Mouse (Mus musculus): ENCODE measurements around the gene Tspan18. TPM values are rescaled to one million over a fixed set of nuclear protein-coding genes. Genes with fewer than 3 reads are reported as not detected.

Tspan18 gene
- polyA plus RNA-seq, 1 experiment from 2014 or later, result 16.4 TPM

- no peak overlapping the region for H3K4me2 ChIP-seq
- 54% methylated on average over 6 of the region's 6 CpGs for WGBS
- H3K9ac ChIP-seq (replicated peaks), result no peak overlapping the region
- H3K36me3 ChIP-seq, result no peaks in the 10 kb centered on the region
- no peaks in the 10 kb centered on the region for H3K27me3 ChIP-seq
- no peaks in the 10 kb centered on the region for H3K9me3 ChIP-seq
- H3K27ac ChIP-seq, result 0 out of 2 replicates have a peak overlapping the region, but pooled peaks have one; percentile 29
- H3K4me3 ChIP-seq (replicated peaks), result no peak overlapping the region
- peaks cover 64% of the 10 kb centered on the region for H3K4me1 ChIP-seq (replicated peaks)
- no peak for ATAC-seq (ENCODE audit: insufficient number of reproducible peaks, insufficient read depth, low FRiP score, low TSS enrichment, low read depth)
These were observed 72.6 kb downstream of the Tspan18 start for GRCm38 (mm10) chr2:93261521-93262290.

DNA sequence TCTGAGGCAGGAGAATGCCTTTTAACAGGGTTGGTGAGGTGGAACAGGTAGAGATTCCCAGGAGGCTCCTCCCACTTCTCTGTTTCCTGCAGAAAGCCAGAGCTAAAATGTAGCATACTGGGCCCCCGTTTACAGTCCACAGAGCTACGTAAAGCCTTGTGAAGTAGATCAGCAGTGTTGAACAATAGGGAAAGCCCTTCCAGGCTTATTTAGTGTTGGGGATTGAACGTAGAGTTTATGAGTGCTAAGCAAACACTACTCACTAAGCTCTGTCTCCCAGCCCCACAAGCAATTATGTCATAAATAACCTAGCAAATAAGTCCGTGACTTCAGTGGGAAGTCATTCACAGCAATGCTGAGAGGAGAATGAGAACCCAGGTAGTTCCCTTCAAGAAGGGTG, 76.7 kb downstream of the Tspan18 start:
- Histone ChIP-seq H3K4me3 (replicated peaks) (no peak overlapping the region), H3K27ac (0 out of 2 replicates have a peak overlapping the region, but pooled peaks have one; percentile 19), H3K9ac (replicated peaks) (no peak overlapping the region), H3K27me3 (no peaks in the 10 kb centered on the region), H3K4me2 (no peak overlapping the region), H3K9me3 (no peaks in the 10 kb centered on the region), H3K4me1 (replicated peaks) (peaks cover 70% of the 10 kb centered on the region), H3K36me3 (no peaks in the 10 kb centered on the region)
- no peak for ATAC-seq (ENCODE audit: insufficient number of reproducible peaks, insufficient read depth, low FRiP score, low TSS enrichment, low read depth)
- WGBS, result 18% methylated on average over 4 of the region's 4 CpGs

DNA sequence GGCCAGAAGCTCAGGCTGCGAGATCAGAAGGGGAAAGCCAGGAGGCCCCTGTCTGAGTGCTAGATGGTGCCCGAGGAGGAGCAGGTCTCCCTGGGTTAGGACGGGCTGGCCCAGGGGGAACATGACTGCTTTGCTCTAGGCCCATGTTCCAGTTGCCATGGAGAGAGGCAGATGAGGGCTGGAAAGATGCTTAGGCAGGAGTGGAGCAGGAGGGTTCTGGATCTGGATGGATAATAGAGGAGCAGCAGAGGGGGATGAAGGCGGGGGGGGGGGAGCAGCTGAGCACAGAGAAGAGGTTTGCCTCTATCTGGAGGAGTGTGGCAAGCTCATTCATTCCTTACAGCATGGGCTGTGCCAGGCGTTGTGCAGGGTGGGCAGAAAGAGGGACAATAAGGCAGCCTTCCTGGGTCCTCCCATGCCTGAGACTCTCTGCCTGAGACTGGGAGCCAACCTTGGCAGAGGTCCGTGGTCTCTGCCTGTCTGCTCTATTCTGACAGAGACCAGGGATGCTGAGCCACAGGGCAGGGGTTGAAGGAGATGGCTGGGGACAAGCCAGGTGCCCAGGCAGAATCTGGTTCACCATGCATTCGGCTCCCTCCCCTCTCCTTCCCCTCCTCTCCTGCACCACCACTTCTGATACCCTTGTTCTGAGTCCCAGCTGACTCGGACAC, 77.4 kb downstream of the Tspan18 start:
- Histone ChIP-seq H3K4me3 (replicated peaks) (no peak overlapping the region), H3K4me2 (no peak overlapping the region), H3K4me1 (replicated peaks) (peaks cover 69% of the 10 kb centered on the region), H3K27ac (no peak overlapping the region), H3K9me3 (no peaks in the 10 kb centered on the region), H3K27me3 (no peaks in the 10 kb centered on the region), H3K9ac (replicated peaks) (no peak overlapping the region), H3K36me3 (no peaks in the 10 kb centered on the region)
- 70% methylated on average over 8 of the region's 8 CpGs for WGBS
- ATAC-seq (ENCODE audit: insufficient number of reproducible peaks, insufficient read depth, low FRiP score, low TSS enrichment, low read depth), result no peak

DNA sequence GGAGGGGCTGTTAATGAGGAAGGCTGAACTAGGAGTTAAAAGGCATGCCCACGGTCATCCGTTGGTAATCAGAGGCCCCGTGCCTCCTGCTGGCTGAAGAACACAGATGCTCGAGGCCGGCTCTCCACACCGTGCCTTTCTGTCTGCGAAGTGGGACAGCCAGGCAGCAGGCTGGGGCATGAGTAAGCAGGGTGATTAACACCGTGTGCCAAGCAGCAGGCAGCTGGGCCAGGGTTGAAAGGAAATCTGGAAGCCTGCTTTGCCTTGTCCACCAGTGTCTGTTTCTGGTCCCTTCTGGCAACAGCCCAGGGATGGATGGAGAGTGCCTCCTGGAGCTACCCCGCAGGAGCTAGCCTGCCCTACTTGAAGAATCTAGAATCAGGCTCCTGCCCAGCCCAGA, 81.9 kb downstream of the Tspan18 start:
- H3K4me3 ChIP-seq (replicated peaks), result no peak overlapping the region
- H3K27ac ChIP-seq, result no peak overlapping the region
- no peak overlapping the region for H3K9ac ChIP-seq (replicated peaks)
- no peaks in the 10 kb centered on the region for H3K36me3 ChIP-seq
- H3K9me3 ChIP-seq, result peaks cover 5% of the 10 kb centered on the region; the same call in 1 of the 2 replicates
- WGBS, result 21% methylated on average over 9 of the region's 9 CpGs
- H3K4me1 ChIP-seq (replicated peaks), result peaks cover 55% of the 10 kb centered on the region
- H3K4me2 ChIP-seq, result no peak overlapping the region
- ATAC-seq (ENCODE audit: insufficient number of reproducible peaks, insufficient read depth, low FRiP score, low TSS enrichment, low read depth), result no peak
- H3K27me3 ChIP-seq, result 0 out of 2 replicates have a peak, but pooled peaks cover 6% of the 10 kb centered on the region

DNA sequence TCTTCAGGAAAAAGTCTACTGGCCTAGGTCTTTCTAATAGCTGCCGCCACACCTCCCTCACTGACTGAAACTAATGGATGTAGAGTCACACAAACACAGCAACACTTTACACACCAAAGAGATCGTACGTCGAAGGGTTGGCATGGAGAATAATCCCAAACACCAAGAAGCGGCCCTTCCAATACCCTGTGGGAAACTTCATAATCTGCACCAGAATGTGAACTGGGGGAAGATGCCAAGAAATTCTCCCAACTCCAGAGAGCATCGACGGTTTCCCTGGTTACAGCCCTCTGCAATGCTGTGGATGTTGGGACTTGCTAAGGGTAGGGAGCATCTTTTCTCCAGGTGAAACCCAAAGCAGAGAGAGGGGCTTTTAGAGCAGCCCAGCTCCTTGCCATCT, 83.7 kb downstream of the Tspan18 start:
- H3K27me3 ChIP-seq, result peaks cover 6% of the 10 kb centered on the region; the same call in 1 of the 2 replicates
- peaks cover 5% of the 10 kb centered on the region; the same call in 1 of the 2 replicates for H3K9me3 ChIP-seq
- no peaks in the 10 kb centered on the region for H3K36me3 ChIP-seq
- no peak overlapping the region for H3K9ac ChIP-seq (replicated peaks)
- ATAC-seq (ENCODE audit: insufficient number of reproducible peaks, insufficient read depth, low FRiP score, low TSS enrichment, low read depth), result no peak
- H3K4me3 ChIP-seq (replicated peaks), result no peak overlapping the region
- no peak overlapping the region for H3K27ac ChIP-seq
- WGBS, result 93% methylated on average over 7 of the region's 7 CpGs
- H3K4me2 ChIP-seq, result no peak overlapping the region
- peaks cover 49% of the 10 kb centered on the region for H3K4me1 ChIP-seq (replicated peaks)

GRCm38 (mm10) chr2:93249058-93249457, 85.2 kb downstream of the Tspan18 start:
- no peak overlapping the region for H3K4me3 ChIP-seq (replicated peaks)
- no peak for ATAC-seq (ENCODE audit: insufficient number of reproducible peaks, insufficient read depth, low FRiP score, low TSS enrichment, low read depth)
- H3K9ac ChIP-seq (replicated peaks), result no peak overlapping the region
- no peaks in the 10 kb centered on the region for H3K36me3 ChIP-seq
- no peak overlapping the region for H3K27ac ChIP-seq
- WGBS, result 68% methylated on average over 6 of the region's 6 CpGs
- H3K4me2 ChIP-seq, result no peak overlapping the region
- H3K27me3 ChIP-seq, result peaks cover 10% of the 10 kb centered on the region; the same call in 1 of the 2 replicates
- H3K9me3 ChIP-seq, result peaks cover 5% of the 10 kb centered on the region; the same call in 1 of the 2 replicates
- peaks cover 48% of the 10 kb centered on the region for H3K4me1 ChIP-seq (replicated peaks)

GRCm38 (mm10) chr2:93244090-93244443, 90.2 kb downstream of the Tspan18 start:
- WGBS, result 79% methylated on average over 8 of the region's 8 CpGs
- H3K4me2 ChIP-seq, result no peak overlapping the region

DNA sequence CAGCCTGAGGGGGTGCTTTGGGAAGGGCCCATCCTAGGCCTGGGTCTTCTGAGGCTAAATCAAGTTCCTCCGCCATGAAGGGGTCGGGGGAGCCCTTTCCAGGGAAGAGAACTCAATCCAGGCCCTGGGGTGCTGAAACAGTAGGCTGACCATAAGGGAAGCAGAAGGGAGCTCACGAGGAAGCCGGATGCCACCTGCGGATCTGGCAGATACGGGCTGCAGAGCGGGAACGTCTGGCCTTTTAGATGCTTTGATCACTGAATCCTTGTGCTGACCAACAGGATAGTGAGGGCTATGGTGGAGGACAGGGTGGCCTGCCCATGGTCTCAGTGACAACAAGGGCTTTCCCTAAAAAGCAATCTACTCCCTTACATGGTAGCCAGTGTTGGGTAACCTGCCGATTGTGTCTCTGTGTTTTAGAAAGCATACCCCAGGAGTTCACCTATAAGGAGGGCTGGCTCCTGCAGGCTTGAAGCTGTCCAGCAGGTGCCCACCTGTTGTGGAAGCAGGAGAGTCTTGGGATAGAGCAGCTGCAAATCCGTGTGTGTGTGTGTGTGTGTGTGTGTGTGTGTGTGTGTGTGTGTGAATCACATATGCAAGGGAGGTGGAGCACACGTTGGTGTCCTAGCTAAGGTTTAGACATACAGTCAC, 90.7 kb downstream of the Tspan18 start:
- peaks cover 28% of the 10 kb centered on the region for H3K4me1 ChIP-seq (replicated peaks)
- H3K36me3 ChIP-seq, result no peaks in the 10 kb centered on the region
- H3K4me3 ChIP-seq (replicated peaks), result no peak overlapping the region
- 0 out of 2 replicates have a peak overlapping the region, but pooled peaks have one; percentile 23 for H3K9ac ChIP-seq (replicated peaks)
- H3K27ac ChIP-seq, result no peak overlapping the region
- H3K4me2 ChIP-seq, result no peak overlapping the region
- H3K27me3 ChIP-seq, result peaks cover 5% of the 10 kb centered on the region; the same call in 1 of the 2 replicates
- no peaks in the 10 kb centered on the region for H3K9me3 ChIP-seq
- WGBS, result 76% methylated on average over 11 of the region's 11 CpGs
- no peak for ATAC-seq (ENCODE audit: insufficient number of reproducible peaks, insufficient read depth, low FRiP score, low TSS enrichment, low read depth)

More at GRCm38 (mm10) chr2:93244090-93244443, 90.2 kb downstream of the Tspan18 start:
- ATAC-seq (ENCODE audit: insufficient number of reproducible peaks, insufficient read depth, low FRiP score, low TSS enrichment, low read depth), result no peak
- no peaks in the 10 kb centered on the region for H3K36me3 ChIP-seq
- H3K27ac ChIP-seq, result no peak overlapping the region
- no peak overlapping the region for H3K4me3 ChIP-seq (replicated peaks)
- peaks cover 33% of the 10 kb centered on the region for H3K4me1 ChIP-seq (replicated peaks)
- H3K9me3 ChIP-seq, result no peaks in the 10 kb centered on the region
- H3K27me3 ChIP-seq, result peaks cover 5% of the 10 kb centered on the region; the same call in 1 of the 2 replicates
- no peak overlapping the region for H3K9ac ChIP-seq (replicated peaks)

GRCm38 (mm10) chr2:93242166-93242565, 92.1 kb downstream of the Tspan18 start:
- 84% methylated on average over 5 of the region's 5 CpGs for WGBS
- Histone ChIP-seq H3K4me2 (no peak overlapping the region), H3K9ac (replicated peaks) (no peak overlapping the region; the same call in 1 of the 2 replicates), H3K9me3 (no peaks in the 10 kb centered on the region), H3K27ac (no peak overlapping the region), H3K36me3 (no peaks in the 10 kb centered on the region), H3K27me3 (peaks cover 5% of the 10 kb centered on the region; the same call in 1 of the 2 replicates), H3K4me3 (replicated peaks) (no peak overlapping the region), H3K4me1 (replicated peaks) (peaks cover 26% of the 10 kb centered on the region)
- no peak for ATAC-seq (ENCODE audit: insufficient number of reproducible peaks, insufficient read depth, low FRiP score, low TSS enrichment, low read depth)

DNA sequence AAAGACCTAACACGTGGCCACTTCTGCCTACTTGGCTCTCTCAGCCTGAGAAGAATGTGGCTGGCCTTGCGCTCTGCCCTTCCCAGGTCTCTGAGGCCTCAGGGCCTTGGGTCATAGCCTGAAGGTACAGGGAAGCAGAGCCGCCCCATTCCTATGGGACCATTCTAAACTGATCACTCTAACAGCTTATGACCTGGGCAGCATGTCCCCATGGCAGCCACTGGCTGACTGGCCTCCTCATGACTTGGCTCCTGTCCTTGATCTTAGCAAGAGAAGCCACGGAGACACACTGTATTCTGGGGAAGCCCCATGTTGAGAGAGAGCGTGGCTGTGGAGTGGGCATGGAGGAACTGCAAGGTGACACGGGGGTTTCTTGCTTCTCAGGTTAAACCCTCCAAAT, 95.4 kb downstream of the Tspan18 start:
- no peak for ATAC-seq (ENCODE audit: insufficient number of reproducible peaks, insufficient read depth, low FRiP score, low TSS enrichment, low read depth)
- H3K27ac ChIP-seq, result no peak overlapping the region
- no peak overlapping the region for H3K4me2 ChIP-seq
- no peaks in the 10 kb centered on the region for H3K27me3 ChIP-seq
- 83% methylated on average over 6 of the region's 6 CpGs for WGBS
- no peak overlapping the region for H3K9ac ChIP-seq (replicated peaks)
- H3K36me3 ChIP-seq, result no peaks in the 10 kb centered on the region
- no peaks in the 10 kb centered on the region; the same call in 1 of the 2 replicates for H3K9me3 ChIP-seq
- H3K4me3 ChIP-seq (replicated peaks), result no peak overlapping the region
- peaks cover 21% of the 10 kb centered on the region for H3K4me1 ChIP-seq (replicated peaks)

- Histone ChIP-seq H3K27ac (no peak overlapping the region), H3K27me3 (peaks cover 2% of the 10 kb centered on the region; the same call in 1 of the 2 replicates), H3K9me3 (no peaks in the 10 kb centered on the region; the same call in 1 of the 2 replicates), H3K4me1 (replicated peaks) (peaks cover 22% of the 10 kb centered on the region), H3K9ac (replicated peaks) (no peak overlapping the region), H3K36me3 (no peaks in the 10 kb centered on the region), H3K4me2 (no peak overlapping the region), H3K4me3 (replicated peaks) (no peak overlapping the region)
- ATAC-seq (ENCODE audit: insufficient number of reproducible peaks, insufficient read depth, low FRiP score, low TSS enrichment, low read depth), result no peak
- WGBS, result 38% methylated on average over 1 of the region's 1 CpGs
These were observed 97.2 kb downstream of the Tspan18 start for GRCm38 (mm10) chr2:93237055-93237454.

Data from limb, embryonic 12.5 days (tissue).